In genomic region chr5:125015576-125015975, GRCm38 (mm10) we compare ENCODE assay signal across 14 mouse cellular contexts. TPM values are rescaled to one million over a fixed set of nuclear protein-coding genes. Genes with fewer than 3 reads are reported as not detected.
A peak's percentile ranks its signal among the peaks of the same experiment; 100 is the strongest.
DNase-seq lines count a peak whose midpoint lies in the region.
"Had no signal": no experiment of that assay in that cellular context is flagged by ENCODE, and none has a peak within 500 bp of the region (broad histone marks: within the 10 kb centered on the region; RNA-seq: fewer than 3 reads in every experiment).

No protein-coding gene starts in this region.

- intact Hi-C loops in gastrocnemius, postnatal 36 days (cut with DNase I): loop anchor here (5.0 kb wide), 1 partner anchor 92 kb away; no protein-coding TSS in a partner anchor

- peak; percentile 15 for DNase-seq in cerebellum, adult 9-10 months
- DNase-seq in cerebellum, adult 8-10 months: no peak
- peak; percentile 41 for DNase-seq in gastrocnemius, adult 18-20 months (ENCODE audit: low spot score)
- DNase-seq in gastrocnemius, postnatal 36 days: no peak
- DNase-seq in lung, adult 18-20 months: peak; percentile 67 to 71
- DNase-seq in lung, postnatal 14 days: no peak
- DNase-seq in thymus, postnatal 4 days: peak; percentile 41
- DNase-seq in thymus, adult 18-20 months: no peak
- DNase-seq: adrenal gland, postnatal 14 days; heart, postnatal 36 days; kidney, adult 11 months; kidney, postnatal 36 days; thymus, adult 2 months had no signal

RNA-seq across cellular contexts. Expression of gene Rflna, which starts 12.6 kb away (rescaled TPM):
- not detected for total RNA-seq in gastrocnemius, adult 18-20 months (2021)
- total RNA-seq in gastrocnemius, postnatal 36 days (2021): under 1 TPM in 1 of 2 experiments, not detected in 1; 0.15 TPM
- total RNA-seq: liver, adult 2 months had no signal

Comparison
In these comparisons a context has a peak if more than half of its experiments do, and no peak if none do; other contexts are left out.
1. DNase-seq: peak in cerebellum, adult 9-10 months (single experiment), gastrocnemius, adult 18-20 months (single experiment), lung, adult 18-20 months (2 of 2) and thymus, postnatal 4 days (single experiment); none in cerebellum, adult 8-10 months (single experiment), gastrocnemius, postnatal 36 days (0 of 2), lung, postnatal 14 days (single experiment) and thymus, adult 18-20 months (0 of 2).